Mouse (Mus musculus): Measurements from ENCODE around the gene Calm3. TPM values are rescaled to one million over a fixed set of nuclear protein-coding genes. Genes with fewer than 3 reads are reported as not detected.
"Not testable (repeated sequence)": the region's sequence is repeated elsewhere in the genome, so short reads cannot be mapped to it uniquely, and the experiment has no call there.

The Calm3 gene
- total and polyA plus RNA-seq, 2 experiments from 2014 or later = 441 to 2,018 TPM

GRCm38 (mm10) chr7:16955712-16956111 lies 31.8 kb upstream of the Calm3 start:
- no peak for DNase-seq (ENCODE audit: low spot score)
- WGBS = 83% methylated on average over 4 of the region's 4 CpGs

GRCm38 (mm10) chr7:16953776-16954175 lies 29.9 kb upstream of the Calm3 start:
- not testable (repeated sequence) for H3K36me3 ChIP-seq (ENCODE audit: insufficient read depth, low read length); DNase-seq (ENCODE audit: low spot score); ATAC-seq; H3K9me3 ChIP-seq (ENCODE audit: low read length); H3K4me3 ChIP-seq (ENCODE audit: low read length); H3K27me3 ChIP-seq (ENCODE audit: insufficient read depth, low read length); H3K27ac ChIP-seq; H3K9ac ChIP-seq (replicated peaks; ENCODE audit: low read length); H3K4me2 ChIP-seq (ENCODE audit: low read depth, low read length)
- 50% methylated on average over 2 of the region's 2 CpGs for WGBS
- H3K4me1 ChIP-seq (ENCODE audit: insufficient read depth, low read length) = peaks cover 19% of the 10 kb centered on the region

More at GRCm38 (mm10) chr7:16955712-16956111, 31.8 kb upstream of the Calm3 start:
- H3K27ac ChIP-seq = no peak overlapping the region; the same call in 1 of the 2 replicates
- H3K4me3 ChIP-seq (ENCODE audit: low read length) = no peak overlapping the region
- ATAC-seq = no peak
- H3K4me1 ChIP-seq (ENCODE audit: insufficient read depth, low read length) = peaks cover 18% of the 10 kb centered on the region
- H3K9ac ChIP-seq (replicated peaks; ENCODE audit: low read length) = no peak overlapping the region
- no peaks in the 10 kb centered on the region for H3K27me3 ChIP-seq (ENCODE audit: insufficient read depth, low read length)
- no peak overlapping the region for H3K4me2 ChIP-seq (ENCODE audit: low read depth, low read length)
- TF ChIP-seq CTCF (IDR thresholded peaks at IDR 0.05; ENCODE audit: low read depth) = no peak
- H3K9me3 ChIP-seq (ENCODE audit: low read length) = no peaks in the 10 kb centered on the region
- H3K36me3 ChIP-seq (ENCODE audit: insufficient read depth, low read length) = no peaks in the 10 kb centered on the region

- Histone ChIP-seq H3K4me2 (ENCODE audit: low read depth, low read length) (0 out of 2 replicates have a peak overlapping the region, but pooled peaks have one; percentile 10), H3K4me1 (ENCODE audit: insufficient read depth, low read length) (peaks cover 22% of the 10 kb centered on the region)
These were observed 27.1 kb upstream of the Calm3 start for GRCm38 (mm10) chr7:16950861-16951635.

GRCm38 (mm10) chr7:16949908-16950841 lies 26.3 kb upstream of the Calm3 start:
- Histone ChIP-seq H3K27me3 (ENCODE audit: insufficient read depth, low read length) (no peaks in the 10 kb centered on the region), H3K4me2 (ENCODE audit: low read depth, low read length) (peak overlapping the region; percentile 96), H3K4me1 (ENCODE audit: insufficient read depth, low read length) (peaks cover 27% of the 10 kb centered on the region), H3K9me3 (ENCODE audit: low read length) (no peaks in the 10 kb centered on the region), H3K9ac (replicated peaks; ENCODE audit: low read length) (peak overlapping the region; percentile 45), H3K36me3 (ENCODE audit: insufficient read depth, low read length) (no peaks in the 10 kb centered on the region), H3K4me3 (ENCODE audit: low read length) (peak overlapping the region; percentile 20; the same call in 1 of the 2 replicates), H3K27ac (peak overlapping the region; percentile 68)
- DNase-seq (ENCODE audit: low spot score) (peak; percentile 91), ATAC-seq (peak; percentile 59)
- peak; percentile 96 for TF ChIP-seq CTCF (IDR thresholded peaks at IDR 0.05; ENCODE audit: low read depth)
- WGBS = 11% methylated on average over 28 of the region's 29 CpGs

More at GRCm38 (mm10) chr7:16950861-16951635, 27.1 kb upstream of the Calm3 start:
- Histone ChIP-seq H3K9me3 (ENCODE audit: low read length) (no peaks in the 10 kb centered on the region), H3K9ac (replicated peaks; ENCODE audit: low read length) (no peak overlapping the region), H3K4me3 (ENCODE audit: low read length) (no peak overlapping the region), H3K36me3 (ENCODE audit: insufficient read depth, low read length) (no peaks in the 10 kb centered on the region), H3K27me3 (ENCODE audit: insufficient read depth, low read length) (no peaks in the 10 kb centered on the region), H3K27ac (peak overlapping the region; percentile 68)
- WGBS = 27% methylated on average over 18 of the region's 18 CpGs
- ATAC-seq (peak; percentile 68), DNase-seq (ENCODE audit: low spot score) (peak; percentile 92)
- TF ChIP-seq CTCF (IDR thresholded peaks at IDR 0.05; ENCODE audit: low read depth) = peak; percentile 86

- no peaks in the 10 kb centered on the region for H3K27me3 ChIP-seq (ENCODE audit: insufficient read depth, low read length)
- peak; percentile 57 for TF ChIP-seq CTCF (IDR thresholded peaks at IDR 0.05; ENCODE audit: low read depth)
- H3K4me2 ChIP-seq (ENCODE audit: low read depth, low read length) = peak overlapping the region; percentile 96
- H3K4me1 ChIP-seq (ENCODE audit: insufficient read depth, low read length) = peaks cover 30% of the 10 kb centered on the region
- H3K27ac ChIP-seq = peak overlapping the region; percentile 91; the same call in 1 of the 2 replicates
- WGBS = 49% methylated on average over 8 of the region's 8 CpGs
- H3K36me3 ChIP-seq (ENCODE audit: insufficient read depth, low read length) = no peaks in the 10 kb centered on the region
- H3K9ac ChIP-seq (replicated peaks; ENCODE audit: low read length) = peak overlapping the region; percentile 72; the same call in 1 of the 2 replicates
- no peaks in the 10 kb centered on the region for H3K9me3 ChIP-seq (ENCODE audit: low read length)
- DNase-seq (ENCODE audit: low spot score) (peak; percentile 60), ATAC-seq (no peak)
- no peak overlapping the region for H3K4me3 ChIP-seq (ENCODE audit: low read length)
These were observed 25.1 kb upstream of the Calm3 start for GRCm38 (mm10) chr7:16948923-16949458.

- TF ChIP-seq CTCF (IDR thresholded peaks at IDR 0.05; ENCODE audit: low read depth) = no peak
- no peaks in the 10 kb centered on the region for H3K36me3 ChIP-seq (ENCODE audit: insufficient read depth, low read length)
- peak overlapping the region; percentile 91 for H3K27ac ChIP-seq
- peak overlapping the region; percentile 64 for H3K4me3 ChIP-seq (ENCODE audit: low read length)
- peak overlapping the region; percentile 72 for H3K9ac ChIP-seq (replicated peaks; ENCODE audit: low read length)
- DNase-seq (ENCODE audit: low spot score) (peak; percentile 79), ATAC-seq (peak; percentile 6; the same call in 1 of the 2 replicates)
- WGBS = 1% methylated on average over 4 of the region's 4 CpGs
- H3K9me3 ChIP-seq (ENCODE audit: low read length) = no peaks in the 10 kb centered on the region
- H3K27me3 ChIP-seq (ENCODE audit: insufficient read depth, low read length) = no peaks in the 10 kb centered on the region
- H3K4me1 ChIP-seq (ENCODE audit: insufficient read depth, low read length) = peaks cover 36% of the 10 kb centered on the region
- peak overlapping the region; percentile 96 for H3K4me2 ChIP-seq (ENCODE audit: low read depth, low read length)
These were observed 24.0 kb upstream of the Calm3 start for GRCm38 (mm10) chr7:16947959-16948361.
